Mouse (Mus musculus): ENCODE measurements around the gene D430041D05Rik. TPM values are rescaled to one million over a fixed set of nuclear protein-coding genes. Genes with fewer than 3 reads are reported as not detected.
"Not testable (repeated sequence)": the region's sequence is repeated elsewhere in the genome, so short reads cannot be mapped to it uniquely, and the experiment has no call there.

Gene D430041D05Rik
- total RNA-seq, 2 experiments from 2014 or later: 3.8 TPM

DNA sequence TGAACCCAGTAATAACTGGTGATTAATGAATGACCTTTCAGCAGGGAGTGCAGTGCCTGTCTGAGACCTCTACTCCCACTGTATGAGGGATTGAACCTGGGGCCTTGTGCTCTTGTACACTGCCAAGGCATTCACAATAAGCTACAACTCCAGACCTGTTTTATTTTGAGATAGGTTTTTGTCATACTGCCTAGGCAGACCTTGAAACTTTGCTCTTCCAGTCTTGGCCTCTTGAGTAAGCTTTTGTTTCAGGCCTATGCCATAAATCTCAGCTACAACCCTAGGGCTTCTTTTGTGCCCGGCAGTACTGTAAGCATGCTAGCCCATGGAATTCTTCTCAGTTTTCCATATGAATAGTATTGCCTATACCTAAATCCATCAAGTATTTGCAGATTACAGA lies 291.7 kb downstream of the D430041D05Rik start:
- DNase-seq: no peak

GRCm38 (mm10) chr2:104117173-104117572 lies 293.6 kb downstream of the D430041D05Rik start:
- not testable (repeated sequence) for DNase-seq

DNA sequence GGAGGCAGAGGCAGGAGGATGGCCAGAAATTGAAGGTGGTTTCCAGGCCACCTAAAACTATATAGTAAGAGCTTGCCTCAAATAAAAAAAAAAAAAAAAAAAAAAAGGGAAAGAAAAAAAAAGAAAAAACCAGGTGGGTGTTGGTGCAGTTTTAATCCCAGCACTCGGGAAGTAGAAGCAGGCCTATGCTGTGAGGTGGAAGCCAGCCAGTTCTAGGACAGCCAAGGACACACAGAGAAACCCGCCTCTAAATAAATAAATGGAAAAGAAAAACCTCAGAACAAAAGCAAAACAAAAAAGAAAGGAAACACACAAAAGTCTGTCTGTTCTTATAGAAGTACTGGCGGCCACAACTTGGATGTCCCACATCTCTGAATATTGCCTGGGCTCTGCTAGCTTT lies 295.9 kb downstream of the D430041D05Rik start:
- DNase-seq: no peak

DNA sequence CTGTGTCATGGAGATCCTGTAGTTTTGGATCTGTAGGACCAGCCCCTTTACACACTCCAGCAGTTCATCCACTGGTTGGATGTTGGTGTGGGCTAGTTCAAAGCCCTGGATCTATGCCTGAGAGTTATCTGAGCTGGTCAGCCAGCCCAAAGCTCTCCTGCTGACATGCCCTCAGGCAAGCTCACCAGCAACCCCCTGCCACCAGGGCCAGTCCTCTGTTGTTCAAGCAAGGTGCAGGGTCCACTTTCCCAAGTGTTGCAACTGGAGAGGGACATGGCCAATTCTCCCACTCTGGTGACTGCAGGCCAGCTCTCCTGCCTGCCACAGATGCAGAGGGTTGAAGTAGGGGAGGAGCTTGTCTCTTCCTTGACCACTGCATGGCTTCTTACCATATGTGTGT lies 297.2 kb downstream of the D430041D05Rik start:
- DNase-seq: not testable (repeated sequence)

DNA sequence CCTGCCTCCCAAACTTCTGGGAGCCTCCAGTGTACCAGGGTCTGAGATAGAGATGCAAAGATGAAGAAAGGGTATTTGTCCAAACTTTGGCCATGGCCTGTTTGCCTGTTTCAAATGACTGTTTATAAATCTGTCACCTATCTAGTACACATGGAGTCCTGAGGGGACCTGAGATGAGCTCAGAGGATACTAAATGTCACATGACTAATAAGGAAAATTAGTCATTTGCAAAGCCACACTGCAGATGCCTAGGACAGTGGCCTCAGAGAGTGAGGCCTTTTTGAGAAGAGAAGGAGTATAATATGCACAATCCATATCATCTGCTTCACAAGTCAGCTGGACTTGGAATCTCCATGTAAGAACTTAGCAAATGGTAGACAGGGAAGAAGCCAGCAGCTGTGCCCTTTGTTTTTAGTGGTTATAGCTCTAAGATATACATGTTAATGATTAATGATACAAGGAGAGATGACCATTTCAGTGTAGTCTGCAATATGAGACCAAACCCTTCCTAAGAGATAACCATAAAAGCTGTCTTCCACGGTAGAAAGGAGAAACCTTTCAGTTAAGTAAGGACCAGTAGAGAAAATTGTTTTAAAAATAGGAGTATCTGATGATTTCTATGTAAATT lies 299.5 kb downstream of the D430041D05Rik start:
- not testable (repeated sequence) for DNase-seq

DNA sequence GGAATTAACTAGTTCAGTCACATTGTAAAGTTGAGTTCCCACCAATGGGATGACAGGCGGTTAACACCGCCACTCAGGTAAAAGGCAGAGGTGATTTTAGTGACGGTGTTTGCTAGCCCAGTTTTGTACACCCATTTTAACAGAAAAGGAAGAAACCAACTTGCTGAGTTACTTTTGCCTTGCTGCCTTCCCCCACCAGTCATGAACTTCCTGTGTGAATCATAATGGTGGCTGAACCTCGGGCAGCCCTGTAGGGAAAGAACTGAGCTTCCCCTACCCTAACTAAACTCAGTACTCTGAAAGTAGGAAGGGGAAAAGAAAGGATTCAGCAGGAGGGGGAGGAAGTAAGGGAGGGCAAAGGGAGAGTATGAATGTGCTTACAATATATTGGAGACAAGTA lies 300.8 kb downstream of the D430041D05Rik start:
- DNase-seq: no peak

- no peak for DNase-seq
Measured at GRCm38 (mm10) chr2:104109528-104109927, 301.3 kb downstream of the D430041D05Rik start.

GRCm38 (mm10) chr2:104109021-104109420 lies 301.8 kb downstream of the D430041D05Rik start:
- not testable (repeated sequence) for DNase-seq

DNA sequence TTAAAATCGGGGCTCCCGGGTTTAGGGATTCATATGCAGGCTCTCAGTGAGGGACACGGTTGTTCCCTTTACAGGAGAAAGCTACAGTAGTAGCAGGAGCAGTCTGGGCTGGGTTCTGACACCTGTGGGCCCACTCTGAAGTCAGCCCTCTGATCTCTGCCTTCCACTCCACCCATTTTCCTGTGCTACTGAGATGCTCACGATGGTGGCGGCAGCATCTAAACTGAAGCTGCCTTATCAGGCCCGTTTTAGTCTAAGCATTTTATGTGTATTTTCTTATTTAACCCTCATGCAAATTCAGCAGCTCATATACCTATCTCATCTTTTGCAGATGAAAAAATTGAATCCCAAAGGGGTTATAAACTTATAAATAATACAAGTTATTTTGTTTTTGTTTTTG lies 306.0 kb downstream of the D430041D05Rik start:
- no peak for DNase-seq

DNA sequence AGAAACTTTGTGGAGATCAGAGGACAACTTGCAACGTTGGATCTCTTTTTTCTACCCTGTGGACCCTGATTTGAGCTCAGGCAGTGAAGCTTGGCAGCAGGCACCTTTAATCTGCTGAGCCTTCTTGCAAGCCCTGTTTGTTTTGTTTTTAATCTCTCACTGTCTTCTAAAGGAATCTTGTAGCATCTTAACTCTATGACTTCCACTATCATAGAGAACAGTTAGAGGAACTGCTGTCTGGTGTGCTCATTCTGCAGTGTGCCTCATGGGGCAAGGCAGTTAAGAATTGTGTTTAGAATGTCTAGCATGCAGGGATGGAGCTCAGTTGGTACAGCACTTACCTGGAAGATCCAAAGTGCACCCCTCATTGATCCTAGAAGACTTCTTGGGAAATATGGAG lies 310.9 kb downstream of the D430041D05Rik start:
- no peak for DNase-seq

- DNase-seq: no peak
Measured at GRCm38 (mm10) chr2:104099231-104099585, 311.6 kb downstream of the D430041D05Rik start.

- DNase-seq: no peak
Measured at GRCm38 (mm10) chr2:104098529-104099230, 312.1 kb downstream of the D430041D05Rik start.

GRCm38 (mm10) chr2:104097396-104097795 lies 313.4 kb downstream of the D430041D05Rik start:
- not testable (repeated sequence) for DNase-seq

GRCm38 (mm10) chr2:104096796-104097195 lies 314.0 kb downstream of the D430041D05Rik start:
- DNase-seq: not testable (repeated sequence)

DNA sequence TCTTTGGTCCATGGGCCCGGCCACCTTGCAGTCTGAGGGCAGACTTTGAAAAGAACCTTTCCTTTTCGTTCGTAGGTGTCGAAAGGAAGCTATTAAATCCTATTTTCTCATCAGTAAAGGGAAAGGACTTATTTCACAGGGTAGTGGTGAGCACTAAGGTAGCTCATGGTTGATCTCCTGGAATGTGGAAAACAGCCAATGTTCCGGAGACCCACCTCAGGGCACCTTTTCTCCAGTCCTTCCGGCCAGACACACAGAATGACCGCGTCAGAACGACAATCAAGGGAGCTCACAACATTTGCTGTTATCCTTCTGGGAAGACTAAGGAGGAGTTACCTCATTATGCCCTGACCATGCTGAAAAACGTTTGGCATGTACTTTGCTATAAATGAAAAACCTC lies 314.6 kb downstream of the D430041D05Rik start:
- DNase-seq: no peak

DNA sequence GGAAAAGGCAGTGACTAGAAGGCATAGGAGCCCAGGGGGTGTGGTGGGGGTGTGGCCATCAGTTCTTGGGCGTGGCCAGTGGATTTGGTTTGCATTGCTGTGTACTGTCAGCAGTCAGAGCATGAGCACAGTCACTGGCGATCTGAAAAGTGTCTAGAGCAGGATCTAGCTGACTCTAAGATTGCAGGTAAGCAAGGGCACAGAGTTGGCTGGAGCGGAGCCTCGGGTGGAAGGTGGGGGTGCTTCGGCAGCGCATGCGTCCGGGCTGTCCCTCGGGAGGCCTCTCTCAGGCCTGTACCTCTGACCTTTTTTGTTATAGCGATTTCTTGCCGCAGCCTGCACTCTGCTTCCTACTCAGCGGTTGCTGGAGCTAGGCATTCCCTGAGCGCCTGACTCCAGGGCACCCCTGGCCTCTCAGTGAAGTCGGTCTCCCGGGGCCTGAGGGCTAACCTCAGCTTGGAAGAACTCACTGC lies 315.0 kb downstream of the D430041D05Rik start, which contains the start of gene Cd59a:
Gene Cd59a, plus strand, starts transcription at position 61 of the 473 bp plus-strand sequence.
- DNase-seq: peak; percentile 92

DNA sequence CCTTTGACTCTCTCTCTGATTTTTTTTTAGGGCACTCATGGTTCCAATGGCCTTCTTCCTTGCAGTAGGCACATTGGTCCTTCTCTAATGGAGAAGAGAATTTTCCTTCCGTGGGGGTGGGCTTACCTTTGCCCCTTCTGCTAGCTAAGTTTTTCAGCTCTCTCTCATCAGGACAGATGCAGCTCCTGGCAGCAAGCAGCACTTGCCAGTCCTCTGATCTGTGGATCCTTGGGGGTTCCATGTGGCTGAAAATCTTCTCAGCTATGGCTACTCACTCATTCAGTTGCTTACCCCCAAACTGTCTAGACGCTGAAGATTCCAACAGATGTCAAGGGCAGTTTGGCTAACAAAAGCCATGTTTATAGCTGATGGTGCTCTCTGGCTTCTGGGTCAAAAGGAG lies 317.5 kb downstream of the D430041D05Rik start:
- no peak for DNase-seq

Small RNAs within 50 kb of the gene (microRNA-seq; reads per million reads assigned to microRNA genes)
- not detected for gene Mir1902

Other genes with a start within 250 kb of the D430041D05Rik start
- gene Hipk3, start 83.4 kb upstream of the D430041D05Rik start, total RNA-seq (2021): 100 to 1,000 TPM; 150 to 164 TPM
- gene Cstf3, start 179.5 kb upstream of the D430041D05Rik start, total RNA-seq (2021): 10 to 100 TPM; 31.6 to 40.3 TPM

All from adrenal gland, postnatal 10 days (tissue).